Mouse (Mus musculus) ZHBTc4 (cell line): Measurements from ENCODE around the gene Zfhx3.

Experiments
- DNase-seq: peaks from one replicate; pipeline ENCODE4 v3.0.0-alpha.2; 2011; ENCODE audit warnings: low read depth, low spot score

Zfhx3 gene

DNA sequence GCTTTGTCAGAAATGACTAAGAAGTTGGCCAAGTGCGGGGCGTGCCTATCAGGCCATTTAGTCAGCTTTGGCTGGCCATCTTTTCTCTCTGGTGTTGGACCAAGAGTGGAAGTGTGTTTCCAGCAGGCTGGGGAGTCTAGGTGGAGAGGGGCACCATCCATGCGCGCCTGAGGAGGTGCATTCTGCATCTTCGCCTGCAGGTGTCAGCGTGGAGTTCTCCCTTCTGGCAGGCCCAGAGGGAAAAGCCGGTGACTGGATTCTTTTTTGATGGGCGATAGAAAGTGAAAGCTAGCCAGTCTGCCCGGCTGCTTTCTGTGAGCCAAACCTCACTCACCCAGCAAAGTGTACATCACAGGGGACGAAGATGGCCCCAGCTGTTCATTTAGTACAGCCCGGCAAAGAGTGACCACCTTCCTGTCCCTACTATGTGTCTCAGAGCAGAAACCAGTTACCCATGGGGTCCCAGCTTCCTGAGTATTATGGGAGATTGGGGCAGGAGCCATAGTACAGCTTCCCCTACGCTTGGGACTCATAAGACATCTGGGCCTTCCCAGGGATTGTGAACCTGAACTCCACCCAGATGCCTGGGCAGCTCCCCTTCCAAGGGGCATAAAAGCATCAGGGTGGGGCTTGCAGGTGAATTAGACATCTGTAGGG is 944.3 kb downstream of the Zfhx3 start:
- peak; percentile 79 for DNase-seq

GRCm38 (mm10) chr8:108887256-108887615 is 944.8 kb downstream of the Zfhx3 start:
- DNase-seq, result no peak

DNA sequence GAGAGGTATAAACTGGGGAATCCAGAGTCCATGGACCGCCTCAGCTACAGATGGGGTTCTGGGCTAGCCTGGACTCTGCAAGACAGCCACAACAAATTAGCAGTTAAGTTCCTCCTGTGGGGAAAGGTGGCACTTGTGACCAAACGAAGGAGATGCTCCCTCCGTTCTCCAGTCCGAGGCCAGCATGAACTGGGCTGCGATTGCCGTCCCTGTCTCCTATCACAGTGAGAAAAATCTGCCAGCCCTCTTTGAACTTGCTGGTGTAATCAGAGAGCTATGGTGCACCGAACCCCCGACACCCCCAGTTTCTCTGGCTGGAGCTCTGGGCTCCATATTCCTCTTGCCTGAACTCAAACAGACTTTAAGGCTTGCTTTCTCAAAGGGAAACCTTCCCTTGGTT is 945.4 kb downstream of the Zfhx3 start:
- no peak for DNase-seq

DNA sequence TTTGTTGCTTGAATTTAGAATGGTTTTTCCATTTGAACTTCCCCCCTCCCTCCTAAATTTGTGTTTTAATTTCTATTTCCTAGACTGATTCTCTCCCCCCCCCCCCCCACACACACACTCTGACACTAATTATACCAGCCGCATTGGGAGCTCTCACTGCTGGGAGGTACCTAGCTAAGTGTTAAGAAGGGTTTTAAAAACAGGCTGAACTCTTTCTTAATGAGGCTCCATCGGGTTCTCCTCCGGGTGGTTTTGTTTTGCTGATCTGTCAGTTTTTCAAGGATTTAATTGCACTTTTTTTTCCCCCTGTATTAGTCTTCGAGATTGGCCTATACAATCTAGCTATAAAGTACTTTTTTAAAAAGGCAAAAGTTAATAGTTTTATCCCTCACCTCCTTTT is 946.5 kb downstream of the Zfhx3 start:
- DNase-seq, result no peak

- DNase-seq, result no peak
Measured at GRCm38 (mm10) chr8:108889406-108889805, 947.0 kb downstream of the Zfhx3 start.

GRCm38 (mm10) chr8:108894287-108894686 is 951.8 kb downstream of the Zfhx3 start:
- DNase-seq, result no peak

GRCm38 (mm10) chr8:108896468-108897346 is 954.3 kb downstream of the Zfhx3 start:
- DNase-seq, result no peak

GRCm38 (mm10) chr8:108897347-108898100 is 955.1 kb downstream of the Zfhx3 start:
- no peak for DNase-seq

DNA sequence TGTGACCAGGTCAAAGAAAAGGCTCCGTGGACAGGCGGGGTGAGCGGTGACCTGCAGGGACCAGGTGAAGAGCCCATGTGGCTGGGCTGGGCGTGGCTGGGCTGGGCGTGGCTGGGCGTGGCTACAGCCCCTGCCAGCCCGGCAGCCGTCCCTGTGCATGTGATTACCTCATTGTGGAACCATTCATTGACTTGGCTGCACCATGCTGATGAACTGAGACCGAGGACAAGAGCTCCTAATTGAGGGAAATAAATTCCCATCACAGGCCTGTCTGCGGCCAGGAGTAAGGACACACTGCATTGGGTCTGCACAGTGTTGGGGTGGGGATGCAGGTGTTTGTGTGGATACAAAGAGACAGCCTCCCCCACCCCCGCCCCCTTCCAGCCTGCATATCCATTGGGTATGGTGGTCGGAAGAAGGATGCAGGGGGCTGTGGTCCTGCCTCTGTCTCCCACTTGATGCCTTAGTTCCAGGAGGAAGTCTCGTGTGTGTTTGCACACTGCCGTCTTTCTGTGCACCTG is 956.9 kb downstream of the Zfhx3 start:
- DNase-seq, result no peak

- DNase-seq, result no peak
Measured at GRCm38 (mm10) chr8:108900541-108900940, 958.1 kb downstream of the Zfhx3 start.

- DNase-seq, result no peak
Measured at GRCm38 (mm10) chr8:108901208-108901607, 958.8 kb downstream of the Zfhx3 start.

- no peak for DNase-seq
Measured at GRCm38 (mm10) chr8:108903550-108903949, 961.1 kb downstream of the Zfhx3 start.

GRCm38 (mm10) chr8:108904288-108904971 is 962.0 kb downstream of the Zfhx3 start:
- DNase-seq, result no peak

- no peak for DNase-seq
Measured at GRCm38 (mm10) chr8:108908066-108908465, 965.6 kb downstream of the Zfhx3 start.

- no peak for DNase-seq
Measured at GRCm38 (mm10) chr8:108908540-108908939, 966.1 kb downstream of the Zfhx3 start.

DNA sequence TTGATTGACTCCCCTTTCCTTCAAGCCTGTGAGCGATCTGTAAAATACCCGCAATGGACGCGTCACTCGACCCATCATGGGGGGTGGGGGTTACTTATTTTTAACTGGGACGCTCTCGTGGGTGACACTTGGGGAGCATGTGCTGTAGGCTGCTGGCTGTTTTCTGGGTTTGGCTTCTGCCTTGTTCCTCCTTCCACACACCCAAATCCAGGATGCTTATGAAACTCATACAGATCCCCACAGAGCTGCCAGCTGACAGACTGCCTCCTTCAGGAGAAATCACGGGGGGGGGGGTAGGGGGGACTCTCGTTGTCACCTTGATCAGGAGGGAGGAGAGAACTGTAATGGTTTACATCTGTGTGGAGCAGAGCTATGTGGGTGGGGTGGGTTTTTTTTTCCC is 966.6 kb downstream of the Zfhx3 start:
- no peak for DNase-seq

DNA sequence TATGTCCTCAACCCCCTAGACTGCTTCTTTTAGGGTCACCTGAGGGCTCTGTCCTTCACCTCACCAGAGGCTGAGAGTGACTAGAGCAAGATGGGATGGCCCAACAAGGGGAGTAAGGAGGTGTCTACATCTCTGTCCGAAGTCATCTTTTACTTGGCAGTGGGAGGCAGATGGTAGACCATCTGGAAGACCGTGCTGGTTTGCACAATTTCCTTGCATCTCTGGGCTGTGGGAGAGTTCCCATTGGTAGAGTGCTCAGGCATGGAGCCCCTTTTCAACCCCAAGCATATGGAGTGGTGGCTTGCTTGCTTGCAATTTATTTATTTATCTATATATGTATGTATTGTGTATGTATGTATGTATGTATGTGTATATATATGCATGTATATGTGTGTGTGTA is 967.0 kb downstream of the Zfhx3 start:
- no peak for DNase-seq

DNA sequence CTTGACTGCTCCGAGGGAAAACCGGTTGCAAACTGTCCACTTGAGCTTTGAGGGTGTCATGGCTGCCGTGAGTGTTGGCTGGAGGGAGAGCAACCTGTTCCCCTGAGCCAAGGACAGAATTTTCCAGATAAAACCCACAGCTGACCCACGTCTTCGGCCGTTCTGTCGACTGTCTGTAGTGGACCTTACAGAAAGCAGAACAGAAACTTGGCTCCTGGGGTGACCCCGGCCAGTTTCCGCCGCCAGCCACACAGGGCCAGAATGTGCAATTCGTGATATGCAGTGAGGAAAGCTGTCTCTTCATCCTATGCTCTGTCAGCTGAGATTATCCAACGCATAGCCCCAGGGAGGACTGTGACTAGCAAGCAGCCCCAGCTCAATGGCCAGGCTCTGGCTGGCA is 968.4 kb downstream of the Zfhx3 start:
- no peak for DNase-seq

DNA sequence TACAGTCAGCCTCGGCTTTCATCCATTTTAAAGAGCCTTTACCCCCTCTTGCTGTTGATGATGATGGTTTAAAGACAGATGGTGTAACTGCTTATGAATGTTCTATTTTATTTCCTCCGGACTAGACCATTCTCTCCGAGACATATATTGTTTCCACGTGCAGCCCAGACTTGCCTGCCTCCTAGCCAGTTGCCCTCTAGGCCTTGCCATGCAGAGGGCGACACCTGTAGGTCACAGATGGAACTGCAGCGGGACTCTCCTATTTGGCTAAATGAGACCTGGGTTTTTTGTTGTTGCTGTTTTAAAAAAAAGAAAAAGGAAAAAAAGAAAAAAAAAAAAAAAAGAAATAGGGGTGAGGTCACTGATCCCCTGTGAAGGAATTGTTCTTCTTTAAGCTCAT is 969.1 kb downstream of the Zfhx3 start:
- DNase-seq, result peak; percentile 87

DNA sequence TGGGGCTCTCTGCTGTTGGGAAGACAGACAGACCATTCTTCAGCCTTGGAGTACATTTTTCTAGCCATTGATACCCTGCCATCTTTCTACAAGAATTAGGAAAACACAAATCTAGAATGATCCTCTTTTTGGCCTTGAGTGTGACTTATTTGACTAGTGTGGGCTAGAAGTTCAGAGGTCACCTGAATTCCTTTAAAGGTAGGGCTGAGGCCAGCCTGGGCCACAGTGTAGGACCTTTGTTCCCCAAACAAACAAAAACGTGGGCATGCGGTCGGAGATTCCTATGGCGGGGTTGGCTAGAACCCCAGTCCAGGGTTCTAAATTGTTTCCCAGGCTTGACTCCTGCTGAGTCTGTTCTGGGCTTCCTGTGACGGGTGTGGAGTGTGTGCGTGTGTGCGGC is 970.6 kb downstream of the Zfhx3 start:
- DNase-seq, result no peak

DNA sequence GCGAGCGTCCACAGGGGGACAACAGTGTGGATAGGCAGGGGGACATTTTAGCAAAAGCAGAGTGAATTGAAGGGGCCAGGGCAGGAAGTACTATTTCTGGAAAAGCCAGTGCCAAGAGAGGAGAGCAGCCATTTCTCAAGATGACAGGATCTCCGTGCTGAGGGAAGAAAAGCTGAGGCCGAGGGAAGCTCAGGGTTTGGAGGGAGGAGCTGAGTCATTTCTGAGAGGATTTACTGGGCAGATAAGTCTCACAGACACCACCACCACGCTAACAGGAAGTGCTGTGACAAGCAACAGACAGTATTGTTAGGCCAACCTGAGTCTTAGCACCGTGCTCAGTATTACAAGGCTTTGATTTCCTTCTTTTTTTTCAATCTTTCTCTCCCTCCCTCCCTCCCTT is 973.0 kb downstream of the Zfhx3 start:
- DNase-seq, result no peak

- DNase-seq, result no peak
Measured at GRCm38 (mm10) chr8:108915876-108916275, 973.4 kb downstream of the Zfhx3 start.
